Mouse (Mus musculus) bone marrow, adult 2 months (tissue): ENCODE results near the gene H2al1c.

Experiments used
- CTCF ChIP-seq: fragments of 200-500 bp; IDR thresholded peaks from 2 replicates; pipeline ENCODE4 v1.5.1; 2011; ENCODE audit warnings: low read length, control low read depth; ENCODE audit not compliant: control insufficient read depth, insufficient read depth
- POLR2A ChIP-seq: fragments of 200-500 bp; IDR thresholded peaks from 2 replicates; pipeline ENCODE4 v1.6.1; 2011; ENCODE audit warnings: low read depth, mild to moderate bottlenecking, control low read depth, low read length, borderline replicate concordance; ENCODE audit not compliant: control insufficient read depth

DNA sequence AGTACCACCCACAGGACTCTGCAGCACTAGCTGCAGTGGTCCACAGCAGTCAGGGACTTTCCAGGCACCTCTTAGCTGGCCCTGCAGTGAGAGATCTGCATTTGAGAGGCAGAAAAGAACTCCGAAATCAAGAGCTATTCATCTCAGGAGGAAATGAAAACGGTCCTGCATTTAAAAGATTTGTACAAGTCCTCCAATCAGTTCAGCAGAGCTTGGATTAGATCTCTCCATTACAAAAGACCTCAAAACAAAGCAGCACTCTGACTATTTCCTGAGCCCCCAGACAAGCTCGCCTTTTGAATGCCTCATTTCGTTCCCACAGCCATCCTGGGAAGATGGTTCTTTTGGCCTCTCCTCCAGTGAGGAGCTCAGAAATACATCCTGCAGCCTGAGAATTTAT is 16.2 kb upstream of the H2al1c start:
- TF ChIP-seq CTCF (no peak), POLR2A (no peak)
